8 mouse cellular contexts compared by ENCODE assay signal in the genomic region with DNA sequence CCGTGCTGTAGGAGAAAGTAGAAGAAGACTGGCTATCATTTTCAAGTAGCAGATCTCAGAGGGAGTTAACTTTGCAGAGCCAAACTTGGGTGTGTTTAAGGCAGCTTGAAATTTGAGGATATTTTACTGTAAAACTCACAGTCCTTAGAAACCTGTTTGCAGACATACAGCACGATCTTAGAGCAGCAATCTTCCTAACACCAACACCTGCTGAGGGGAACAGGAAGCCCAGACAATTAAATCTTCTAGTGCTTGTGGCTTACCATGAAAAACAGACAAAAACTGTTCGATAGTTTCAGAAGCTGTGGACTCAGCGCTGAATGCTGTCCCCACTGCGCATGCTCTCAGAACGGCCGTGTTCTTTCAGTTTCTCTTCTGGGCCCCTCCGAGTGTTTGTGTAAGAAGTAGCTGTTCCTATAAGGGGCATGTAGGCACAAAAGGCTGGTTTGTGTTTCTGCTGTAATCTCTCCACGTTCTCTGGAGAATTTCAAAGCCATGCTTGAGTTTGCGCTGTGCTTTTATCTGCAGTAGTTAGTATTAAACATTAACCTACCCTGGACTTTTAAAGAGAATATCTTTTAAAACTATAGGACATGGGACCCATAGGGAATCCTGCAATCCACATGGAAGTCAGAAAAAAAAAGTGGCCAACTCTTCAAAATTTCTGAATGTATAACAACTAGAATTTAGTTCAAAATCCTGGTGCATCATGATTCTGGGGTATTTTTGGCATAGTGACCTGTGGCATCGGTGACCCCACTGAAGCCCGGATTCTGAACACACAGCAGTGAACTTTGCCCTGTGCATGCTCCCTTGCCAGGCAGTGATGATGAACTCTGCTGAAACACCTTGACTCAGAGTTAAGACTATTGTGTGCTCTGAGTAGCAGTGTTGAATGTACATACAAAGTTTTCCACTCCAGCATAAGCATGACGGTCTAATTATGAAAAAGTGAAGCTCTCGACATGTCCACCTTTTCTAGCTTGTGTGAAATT.
DNase-seq lines count a peak whose midpoint lies in the region; ATAC-seq and TF ChIP-seq lines count a peak whose summit lies in the region.

No protein-coding gene starts in this region.

- WGBS in liver, embryonic 11.5 days = 65% methylated on average over 14 of the region's 14 CpGs
- WGBS in small intestine, adult 2 months = 15% methylated on average over 14 of the region's 14 CpGs

- H3K9me3 ChIP-seq in liver, embryonic 11.5 days (ENCODE audit: control insufficient read depth, low read length) = no peaks in the 10 kb centered on the region

- DNase-seq in testis, postnatal 14 days (ENCODE audit: low spot score) = no peak
- peak; percentile 15 for DNase-seq in heart, postnatal 14 days
- DNase-seq in liver, embryonic 11.5 days (ENCODE audit: low spot score) = no peak
- DNase-seq in layer of hippocampus, postnatal 14 days (ENCODE audit: low spot score in 2 of 2) = no peak
- DNase-seq in left cerebral cortex, postnatal 14 days (ENCODE audit: low spot score in 2 of 2) = no peak
- DNase-seq in cerebellum, postnatal 25 days = no peak

- H3K4me3 ChIP-seq in testis, adult 2 months (ENCODE audit: control insufficient read depth, low read depth, low read length) = peak overlapping the region; percentile 45; the same call in 1 of the 2 replicates
- no peak overlapping the region for H3K4me3 ChIP-seq in liver, embryonic 11.5 days (ENCODE audit: low read depth, low read length)
- H3K4me3 ChIP-seq in small intestine, adult 2 months (ENCODE audit: low read depth, low read length) = peak overlapping the region; percentile 40

- no peak for TF ChIP-seq POLR2A in testis, adult 2 months (IDR thresholded peaks at IDR 0.05; ENCODE audit: control insufficient read depth, low read depth, low read length)
- no peak for TF ChIP-seq POLR2A in small intestine, adult 2 months (IDR thresholded peaks at IDR 0.05; ENCODE audit: low read depth, low read length)

- intact Hi-C loops in heart, postnatal 14 days (cut with DNase I) = no loop called here
- intact Hi-C loops in left cerebral cortex, postnatal 14 days (cut with DNase I) = no loop called here

- H3K4me2 ChIP-seq in liver, embryonic 11.5 days = peak overlapping the region; percentile 34

- no peaks in the 10 kb centered on the region for H3K4me1 ChIP-seq in testis, adult 2 months (ENCODE audit: control insufficient read depth, insufficient read depth, low read length)
- no peaks in the 10 kb centered on the region for H3K4me1 ChIP-seq in liver, embryonic 11.5 days (replicated peaks; ENCODE audit: control insufficient read depth, insufficient read depth, low read length)
- H3K4me1 ChIP-seq in small intestine, adult 2 months (ENCODE audit: control insufficient read depth, insufficient read depth, insufficient read length, low read length) = peaks cover 6% of the 10 kb centered on the region; the same call in 1 of the 2 replicates

- ATAC-seq in liver, embryonic 11.5 days (replicated peaks; ENCODE audit: low FRiP score) = peak; percentile 29; the same call in 1 of the 2 replicates

- no peak overlapping the region for H3K9ac ChIP-seq in liver, embryonic 11.5 days (ENCODE audit: low read depth, low read length)

- no peaks in the 10 kb centered on the region for H3K27me3 ChIP-seq in testis, adult 2 months (ENCODE audit: control insufficient read depth, insufficient read depth, low read length)
- no peaks in the 10 kb centered on the region for H3K27me3 ChIP-seq in liver, embryonic 11.5 days (replicated peaks; ENCODE audit: control insufficient read depth, insufficient read depth, low read length)
- no peaks in the 10 kb centered on the region for H3K27me3 ChIP-seq in small intestine, adult 2 months (ENCODE audit: control insufficient read depth, insufficient read depth, low read length)

- peak overlapping the region; percentile 44; the same call in 1 of the 2 replicates for H3K27ac ChIP-seq in testis, adult 2 months (ENCODE audit: control insufficient read depth, insufficient read depth, low read depth, low read length)
- no peak overlapping the region; the same call in 1 of the 2 replicates for H3K27ac ChIP-seq in liver, embryonic 11.5 days (ENCODE audit: low read depth, low read length)
- peak overlapping the region; percentile 55 for H3K27ac ChIP-seq in small intestine, adult 2 months (ENCODE audit: insufficient read depth, low read depth, low read length)

- H3K36me3 ChIP-seq in testis, adult 2 months (ENCODE audit: control insufficient read depth, insufficient read depth, low read length) = no peaks in the 10 kb centered on the region
- no peaks in the 10 kb centered on the region for H3K36me3 ChIP-seq in liver, embryonic 11.5 days (ENCODE audit: control insufficient read depth, insufficient read depth, low read length)
- H3K36me3 ChIP-seq in small intestine, adult 2 months (ENCODE audit: control insufficient read depth, insufficient read depth, low read length) = no peaks in the 10 kb centered on the region

- no peak for TF ChIP-seq CTCF in testis, adult 2 months (IDR thresholded peaks at IDR 0.05; ENCODE audit: control insufficient read depth, insufficient read depth, insufficient replicate concordance, low read depth, low read length)
- TF ChIP-seq CTCF in small intestine, adult 2 months (IDR thresholded peaks at IDR 0.05; ENCODE audit: extremely low read depth, insufficient read length, insufficient replicate concordance, low read depth, low read length) = no peak

Comparison
In these comparisons a context has a peak if more than half of its experiments do, and no peak if none do; other contexts are left out.
1. DNase-seq: peak in heart, postnatal 14 days (2 of 2); none in testis, postnatal 14 days (single experiment), liver, embryonic 11.5 days (single experiment), layer of hippocampus, postnatal 14 days (0 of 2), left cerebral cortex, postnatal 14 days (0 of 2) and cerebellum, postnatal 25 days (0 of 2).